Mouse (Mus musculus) bone marrow, adult 2 months (tissue): Measurements from ENCODE around the gene Gsta4.
"Not testable (repeated sequence)": the region's sequence is repeated elsewhere in the genome, so short reads cannot be mapped to it uniquely, and the experiment has no call there.

Experiments used
- CTCF ChIP-seq: fragments of 200-500 bp; IDR thresholded peaks from 2 replicates; pipeline ENCODE4 v1.5.1; 2011; ENCODE audit warnings: low read length, control low read depth; ENCODE audit not compliant: control insufficient read depth, insufficient read depth
- POLR2A ChIP-seq: fragments of 200-500 bp; IDR thresholded peaks from 2 replicates; pipeline ENCODE4 v1.6.1; 2011; ENCODE audit warnings: low read depth, mild to moderate bottlenecking, control low read depth, low read length, borderline replicate concordance; ENCODE audit not compliant: control insufficient read depth

GRCm38 (mm10) chr9:78256914-78257313 is 74.3 kb downstream of the Gsta4 start, which contains the start of gene Gm3776:
- not testable (repeated sequence) for TF ChIP-seq CTCF, POLR2A
